Mouse (Mus musculus) hindbrain, embryonic 16.5 days (tissue): ENCODE measurements at regions not wholly inside any gene's neighbourhood (a gene's known extent, or its start where the extent isn't known, plus 50 kb on each side); places are given as distances from the start of the nearest gene placed in this dataset.
A peak's percentile ranks its signal among the peaks of the same experiment; 100 is the strongest.

Source experiments
- ATAC-seq: fragments of 200-750 bp; cut with Nextera tagmentation; 2 replicates; pipeline ENCODE4 v1.8.0; 2017; ENCODE audit warnings: moderate TSS enrichment, moderate library complexity
- H3K27ac ChIP-seq: fragments of 300-500 bp; sonication (generic); 2 replicates; pipeline ENCODE4 v1.5.1; 2014; ENCODE audit warnings: low read depth, mild to moderate bottlenecking, control low read depth, low read length, moderate library complexity
- H3K27me3 ChIP-seq: fragments of 300-500 bp; sonication (generic); replicated peaks from 2 replicates; pipeline ENCODE4 v1.6.1; 2014; ENCODE audit warnings: low read length; ENCODE audit not compliant: control insufficient read depth, insufficient read depth
- H3K36me3 ChIP-seq: fragments of 300-500 bp; sonication (generic); 2 replicates; pipeline ENCODE4 v1.6.1; 2014; ENCODE audit warnings: mild to moderate bottlenecking, low read length, moderate library complexity, mixed read lengths; ENCODE audit not compliant: control insufficient read depth, insufficient read depth
- H3K4me1 ChIP-seq: fragments of 300-500 bp; sonication (generic); 2 replicates; pipeline ENCODE4 v1.6.1; 2014; ENCODE audit warnings: low read depth, low read length; ENCODE audit not compliant: control insufficient read depth, insufficient read depth
- H3K4me2 ChIP-seq: fragments of 300-500 bp; sonication (generic); 2 replicates; pipeline ENCODE4 v1.6.1; 2014; ENCODE audit warnings: mild to moderate bottlenecking, low read length, control low read depth, moderate library complexity
- H3K4me3 ChIP-seq: fragments of 300-500 bp; sonication (generic); 2 replicates; pipeline ENCODE4 v1.5.1; 2014; ENCODE audit warnings: mild to moderate bottlenecking, low read length, control low read depth, moderate library complexity
- H3K9ac ChIP-seq: fragments of 300-500 bp; sonication (generic); 2 replicates; pipeline ENCODE4 v1.6.1; 2014; ENCODE audit warnings: low read depth, mild to moderate bottlenecking, control low read depth, low read length, moderate library complexity
- H3K9me3 ChIP-seq: fragments of 300-500 bp; sonication (generic); 2 replicates; pipeline ENCODE4 v1.6.1; 2014; ENCODE audit warnings: mild to moderate bottlenecking, low read length, moderate library complexity; ENCODE audit not compliant: control insufficient read depth
- WGBS: fragments of 180-500 bp; shearing (Covaris S2); extraction: QIAGEN DNeasy Blood & Tissue Kit; methylation state at CpG from one replicate; pipeline ENCODE4 v1.1.7; 2014; 5-methylcytosine and 5-hydroxymethylcytosine counted together

DNA sequence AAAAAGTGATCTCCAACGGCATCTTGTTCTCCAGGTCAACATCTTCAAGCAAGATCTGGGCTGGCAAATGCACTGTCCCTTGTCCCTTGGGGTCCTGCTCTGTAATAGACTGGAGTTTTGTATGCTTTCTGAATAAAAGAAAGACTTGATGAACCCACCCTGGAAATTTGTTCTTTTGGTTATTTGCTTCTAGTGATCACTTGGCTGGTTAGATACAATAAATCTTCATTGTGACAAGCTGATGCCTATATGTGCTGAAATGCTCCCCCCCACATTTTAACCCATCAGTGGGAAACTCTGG, 65.0 kb downstream of the Dmac1 start:
- Histone ChIP-seq H3K4me3 (no peak overlapping the region), H3K27me3 (no peaks in the 10 kb centered on the region), H3K4me2 (no peak overlapping the region), H3K9me3 (no peaks in the 10 kb centered on the region), H3K27ac (no peak overlapping the region), H3K36me3 (no peaks in the 10 kb centered on the region), H3K4me1 (no peaks in the 10 kb centered on the region), H3K9ac (no peak overlapping the region)
- peak; percentile 50; the same call in 1 of the 2 replicates for ATAC-seq
- WGBS = 29% methylated on average over 1 of the region's 1 CpGs

DNA sequence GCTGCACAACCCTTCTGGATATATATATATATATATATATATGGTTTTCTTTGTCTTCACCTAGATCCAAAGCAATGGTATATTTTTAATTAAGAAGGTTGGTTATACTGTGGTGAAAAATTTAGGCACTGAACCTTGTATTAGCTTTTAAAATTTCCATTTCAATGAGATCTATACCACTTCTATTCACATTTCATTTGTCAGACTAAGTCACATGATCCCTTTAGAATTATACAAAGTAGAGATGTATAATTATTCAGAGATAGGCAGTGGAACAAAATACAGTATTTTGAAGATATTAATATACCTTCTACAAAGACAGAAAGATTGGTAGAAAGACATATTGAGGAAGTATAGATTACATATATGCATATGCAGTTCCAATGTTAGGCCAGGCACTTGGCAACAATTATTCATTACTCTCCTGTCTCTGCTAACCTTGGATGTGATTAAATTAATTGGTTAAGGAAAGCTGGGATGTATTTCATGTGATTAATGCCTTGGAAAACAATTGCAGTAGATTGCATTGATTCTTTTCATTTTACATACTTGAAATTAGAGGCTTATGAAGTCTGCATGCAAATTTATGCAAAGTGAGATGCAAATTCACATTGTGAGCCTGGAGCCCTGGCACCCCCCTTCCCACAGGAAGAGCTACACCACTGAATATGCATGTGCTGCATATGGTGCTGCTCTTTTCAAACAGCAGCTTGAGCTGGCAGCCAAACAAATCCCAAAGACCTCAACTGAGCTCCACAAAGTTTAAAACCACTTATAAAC, 65.5 kb downstream of the Dmac1 start:
- Histone ChIP-seq H3K4me3 (no peak overlapping the region), H3K36me3 (no peaks in the 10 kb centered on the region), H3K9me3 (no peaks in the 10 kb centered on the region), H3K9ac (no peak overlapping the region), H3K27ac (no peak overlapping the region), H3K4me1 (no peaks in the 10 kb centered on the region), H3K27me3 (no peaks in the 10 kb centered on the region), H3K4me2 (no peak overlapping the region)
- ATAC-seq = peak; percentile 87
